8 mouse cellular contexts compared by ENCODE assay signal in the genomic region with DNA sequence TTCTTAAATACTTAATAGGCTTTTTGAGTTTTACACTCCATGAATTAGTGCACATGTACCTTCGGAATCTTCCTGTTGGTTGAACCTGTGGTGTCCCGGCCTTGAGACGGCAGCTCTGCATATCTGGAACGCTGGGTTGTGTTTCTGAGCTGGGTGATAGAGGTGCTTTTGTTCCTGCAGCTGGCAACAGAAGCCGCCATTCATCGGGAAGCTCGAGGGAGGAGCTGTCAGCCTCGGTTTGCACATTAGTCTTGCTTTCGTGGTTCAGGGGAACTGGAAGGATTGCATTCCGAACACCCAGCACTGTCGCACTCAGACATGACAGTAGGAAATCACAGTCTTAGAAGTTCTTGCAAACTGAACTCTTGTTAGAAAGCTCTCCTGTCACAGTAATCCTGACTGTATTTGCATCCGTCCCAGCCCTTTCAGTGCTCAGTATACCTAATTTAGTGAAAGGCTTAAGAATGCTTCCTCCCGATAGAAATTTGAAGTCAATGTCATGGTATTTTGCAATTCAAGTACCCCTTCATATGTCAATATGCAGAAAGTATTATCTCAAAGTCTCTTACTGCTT.
A peak's percentile ranks its signal among the peaks of the same experiment; 100 is the strongest.
DNase-seq lines count a peak whose midpoint lies in the region; ATAC-seq and TF ChIP-seq lines count a peak whose summit lies in the region.

No protein-coding gene starts in this region.

- H3K9me3 ChIP-seq in heart, embryonic 11.5 days (replicated peaks; ENCODE audit: control insufficient read depth, low read length): no peaks in the 10 kb centered on the region
- no peaks in the 10 kb centered on the region for H3K9me3 ChIP-seq in midbrain, embryonic 16.5 days (replicated peaks; ENCODE audit: control insufficient read depth, low read length, poor library complexity, severe bottlenecking)
- no peaks in the 10 kb centered on the region for H3K9me3 ChIP-seq in intestine, embryonic 15.5 days

- H3K27me3 ChIP-seq in heart, embryonic 11.5 days (ENCODE audit: control insufficient read depth, insufficient read depth, low read length): no peaks in the 10 kb centered on the region
- H3K27me3 ChIP-seq in midbrain, embryonic 16.5 days (ENCODE audit: control insufficient read depth, insufficient read depth, low read depth, low read length): no peaks in the 10 kb centered on the region
- H3K27me3 ChIP-seq in intestine, embryonic 15.5 days (replicated peaks): no peaks in the 10 kb centered on the region

- 0 out of 2 replicates have a peak, but pooled peaks cover 6% of the 10 kb centered on the region for H3K36me3 ChIP-seq in heart, embryonic 11.5 days (ENCODE audit: control insufficient read depth, insufficient read depth, low read length)
- H3K36me3 ChIP-seq in midbrain, embryonic 16.5 days (ENCODE audit: control insufficient read depth, insufficient read depth, low read length): peaks cover 4% of the 10 kb centered on the region; the same call in 1 of the 2 replicates
- H3K36me3 ChIP-seq in intestine, embryonic 15.5 days: no peaks in the 10 kb centered on the region

- no peak overlapping the region for H3K9ac ChIP-seq in heart, embryonic 11.5 days (ENCODE audit: low read depth, low read length)
- no peak overlapping the region for H3K9ac ChIP-seq in midbrain, embryonic 16.5 days (ENCODE audit: low read depth, low read length)
- H3K9ac ChIP-seq in intestine, embryonic 15.5 days: no peak overlapping the region

- no peak overlapping the region for H3K4me3 ChIP-seq in heart, embryonic 11.5 days (ENCODE audit: low read depth, low read length)
- H3K4me3 ChIP-seq in layer of hippocampus, adult 2 months: no peak overlapping the region
- no peak overlapping the region for H3K4me3 ChIP-seq in midbrain, embryonic 16.5 days (ENCODE audit: low read depth, low read length)
- H3K4me3 ChIP-seq in intestine, embryonic 15.5 days (replicated peaks): no peak overlapping the region

- intact Hi-C loops in heart, postnatal 10 days (cut with DNase I): no loop called here

- TF ChIP-seq CTCF in layer of hippocampus, adult 2 months (conservative IDR thresholded peaks at IDR 0.05): no peak

- H3K4me1 ChIP-seq in heart, embryonic 11.5 days (ENCODE audit: control insufficient read depth, insufficient read depth, low read length): peaks cover 11% of the 10 kb centered on the region
- peaks cover 19% of the 10 kb centered on the region for H3K4me1 ChIP-seq in midbrain, embryonic 16.5 days (ENCODE audit: control insufficient read depth, insufficient read depth, low read length)
- no peaks in the 10 kb centered on the region for H3K4me1 ChIP-seq in intestine, embryonic 15.5 days (replicated peaks)

- no peak for DNase-seq in heart, postnatal 10 days
- DNase-seq in embryo, embryonic 9.5 days (ENCODE audit: extremely low spot score): peak; percentile 57
- DNase-seq in layer of hippocampus, adult 2 months (ENCODE audit: low spot score in 2 of 2): peak; percentile 32 to 59
- no peak for DNase-seq in adrenal gland, postnatal 10 days
- DNase-seq in urinary bladder, adult 2 months (ENCODE audit: low spot score): no peak

- ATAC-seq in heart, embryonic 11.5 days (replicated peaks; ENCODE audit: insufficient number of reproducible peaks, low FRiP score, low TSS enrichment): no peak
- peak; percentile 46 for ATAC-seq in midbrain, embryonic 16.5 days
- no peak for ATAC-seq in intestine, embryonic 15.5 days

- H3K27ac ChIP-seq in heart, embryonic 11.5 days (ENCODE audit: low read depth, low read length): peak overlapping the region; percentile 7; the same call in 1 of the 2 replicates
- H3K27ac ChIP-seq in layer of hippocampus, adult 2 months: peak overlapping the region; percentile 91
- H3K27ac ChIP-seq in midbrain, embryonic 16.5 days (ENCODE audit: low read length): peak overlapping the region; percentile 63
- H3K27ac ChIP-seq in intestine, embryonic 15.5 days: no peak overlapping the region

- H3K4me2 ChIP-seq in heart, embryonic 11.5 days: 0 out of 2 replicates have a peak overlapping the region, but pooled peaks have one; percentile 4
- 0 out of 2 replicates have a peak overlapping the region, but pooled peaks have one; percentile 10 for H3K4me2 ChIP-seq in midbrain, embryonic 16.5 days (ENCODE audit: low read length)
- no peak overlapping the region for H3K4me2 ChIP-seq in intestine, embryonic 15.5 days (replicated peaks)

- WGBS in heart, embryonic 11.5 days (ENCODE audit: insufficient replicate concordance): 28% methylated on average over 13 of the region's 13 CpGs
- WGBS in midbrain, embryonic 16.5 days: 8% methylated on average over 13 of the region's 13 CpGs
- 43% methylated on average over 13 of the region's 13 CpGs for WGBS in intestine, embryonic 15.5 days

Comparison
In these comparisons a context has a peak if more than half of its experiments do, and no peak if none do; other contexts are left out.
1. DNase-seq: peak in embryo, embryonic 9.5 days (single experiment) and layer of hippocampus, adult 2 months (2 of 2); none in heart, postnatal 10 days (0 of 2), adrenal gland, postnatal 10 days (single experiment) and urinary bladder, adult 2 months (single experiment).